Mouse (Mus musculus) T-cell, adult 2 months (primary cell): ENCODE results near the gene Yars.

ENCODE experiments used
- DNase-seq: peaks from one replicate; pipeline ENCODE4 v3.0.0; 2022; ENCODE audit warnings: low spot score

The Yars gene

GRCm38 (mm10) chr4:129251482-129252125 lies 62.0 kb downstream of the Yars start:
- DNase-seq: no peak

- DNase-seq: no peak
These were observed 62.9 kb downstream of the Yars start for GRCm38 (mm10) chr4:129252492-129252891.

GRCm38 (mm10) chr4:129254571-129254970 lies 65.0 kb downstream of the Yars start:
- no peak for DNase-seq

- no peak for DNase-seq
These were observed 67.2 kb downstream of the Yars start for GRCm38 (mm10) chr4:129256450-129257380.

- no peak for DNase-seq
These were observed 69.5 kb downstream of the Yars start for GRCm38 (mm10) chr4:129259101-129259500.

- no peak for DNase-seq
These were observed 71.1 kb downstream of the Yars start for GRCm38 (mm10) chr4:129260678-129261077.

- DNase-seq: no peak
These were observed 71.6 kb downstream of the Yars start, which contains the start of gene C77080 for GRCm38 (mm10) chr4:129261196-129261595. Gene C77080, minus strand, starts transcription at chr4:129261404.

- DNase-seq: peak; percentile 25
These were observed 73.9 kb downstream of the Yars start for GRCm38 (mm10) chr4:129263225-129264021.

GRCm38 (mm10) chr4:129266191-129266590 lies 76.6 kb downstream of the Yars start:
- no peak for DNase-seq

- DNase-seq: no peak
These were observed 77.3 kb downstream of the Yars start for GRCm38 (mm10) chr4:129266821-129267220.

GRCm38 (mm10) chr4:129268698-129269097 lies 79.1 kb downstream of the Yars start:
- no peak for DNase-seq
